ENCODE assay signal across 8 mouse cellular contexts in the genomic region with DNA sequence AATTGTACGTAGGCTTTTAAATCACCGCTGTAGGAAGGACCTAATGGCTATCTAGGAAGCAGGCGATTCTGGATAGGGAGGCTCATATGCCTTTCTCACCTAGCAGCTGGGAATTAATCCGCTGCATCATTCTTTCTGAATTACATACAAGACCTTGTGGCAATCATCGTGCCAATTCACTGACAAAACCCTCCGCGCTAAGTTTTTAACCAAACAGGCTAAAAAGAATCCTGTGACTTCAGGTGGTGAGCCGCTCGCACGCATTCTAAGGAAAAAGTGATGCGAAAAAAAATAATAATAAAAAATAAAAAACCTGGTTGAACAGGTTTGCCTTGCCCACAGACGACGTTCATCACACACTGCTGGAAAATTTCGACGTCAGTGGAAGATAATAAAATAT. TPM values are rescaled to one million over a fixed set of nuclear protein-coding genes. Genes with fewer than 3 reads are reported as not detected.
DNase-seq lines count a peak whose midpoint lies in the region; ATAC-seq lines count a peak whose summit lies in the region.

No protein-coding gene starts in this region.

- no peaks in the 10 kb centered on the region for H3K27me3 ChIP-seq in erythroblast, embryonic 14.5 days (ENCODE audit: control insufficient read depth)
- H3K27me3 ChIP-seq in heart, embryonic 14.5 days (ENCODE audit: control insufficient read depth, insufficient read depth, low read length) = no peaks in the 10 kb centered on the region
- H3K27me3 ChIP-seq in liver, embryonic 12.5 days (replicated peaks) = no peaks in the 10 kb centered on the region
- no peaks in the 10 kb centered on the region for H3K27me3 ChIP-seq in neural tube, embryonic 14.5 days (ENCODE audit: control insufficient read depth, insufficient read depth, low read length)

- H3K9me3 ChIP-seq in erythroblast, embryonic 14.5 days (ENCODE audit: control insufficient read depth, low read length) = no peaks in the 10 kb centered on the region
- no peaks in the 10 kb centered on the region for H3K9me3 ChIP-seq in heart, embryonic 14.5 days (ENCODE audit: control insufficient read depth, low read length)
- no peaks in the 10 kb centered on the region for H3K9me3 ChIP-seq in liver, embryonic 12.5 days (replicated peaks)
- no peaks in the 10 kb centered on the region for H3K9me3 ChIP-seq in neural tube, embryonic 14.5 days (ENCODE audit: control insufficient read depth, low read length)

- no peak for ATAC-seq in erythroblast, adult 5-6 weeks (replicated peaks; ENCODE audit: low FRiP score, poor library complexity, severe bottlenecking)
- ATAC-seq in heart, embryonic 14.5 days (ENCODE audit: insufficient number of reproducible peaks, insufficient read depth, low FRiP score, low read depth) = no peak
- no peak for ATAC-seq in liver, embryonic 12.5 days
- ATAC-seq in neural tube, embryonic 14.5 days (ENCODE audit: low read depth) = no peak

- H3K4me1 ChIP-seq in erythroblast, embryonic 14.5 days (ENCODE audit: control insufficient read depth) = peaks cover 27% of the 10 kb centered on the region
- peaks cover 0 to 9% of the 10 kb centered on the region in 2 experiments; a peak in 1 of 4 replicates for H3K4me1 ChIP-seq in heart, embryonic 14.5 days (ENCODE audit: control insufficient read depth in 2 of 2, insufficient read depth in 2 of 2, low read length in 2 of 2)
- H3K4me1 ChIP-seq in liver, embryonic 12.5 days = peaks cover 25% of the 10 kb centered on the region
- H3K4me1 ChIP-seq in neural tube, embryonic 14.5 days (ENCODE audit: control insufficient read depth, insufficient read depth, low read length) = peaks cover 18% of the 10 kb centered on the region; the same call in 1 of the 2 replicates

- peaks cover 6% of the 10 kb centered on the region for H3K36me3 ChIP-seq in erythroblast, embryonic 14.5 days (ENCODE audit: control insufficient read depth)
- no peaks in the 10 kb centered on the region; the same call in 1 of the 2 replicates for H3K36me3 ChIP-seq in heart, embryonic 14.5 days (ENCODE audit: control insufficient read depth, insufficient read depth, low read length)
- H3K36me3 ChIP-seq in liver, embryonic 12.5 days = peaks cover 6% of the 10 kb centered on the region; the same call in 1 of the 2 replicates
- no peaks in the 10 kb centered on the region for H3K36me3 ChIP-seq in neural tube, embryonic 14.5 days (ENCODE audit: control insufficient read depth, insufficient read depth, low read length)

- peak overlapping the region; percentile 91 for H3K9ac ChIP-seq in heart, embryonic 14.5 days (ENCODE audit: low read length)
- peak overlapping the region; percentile 93 for H3K9ac ChIP-seq in liver, embryonic 12.5 days
- peak overlapping the region; percentile 95 for H3K9ac ChIP-seq in neural tube, embryonic 14.5 days (replicated peaks; ENCODE audit: low read depth, low read length)

- H3K4me3 ChIP-seq in erythroblast, embryonic 14.5 days (replicated peaks) = peak overlapping the region; percentile 77
- peak overlapping the region; percentile 84 to 86; a peak in 3 of 4 replicates for H3K4me3 ChIP-seq in heart, embryonic 14.5 days (ENCODE audit: control insufficient read depth in 1 of 2, insufficient read depth in 1 of 2, low read depth in 1 of 2, low read length in 2 of 2)
- H3K4me3 ChIP-seq in liver, embryonic 12.5 days = peak overlapping the region; percentile 89
- peak overlapping the region; percentile 86 for H3K4me3 ChIP-seq in neural tube, embryonic 14.5 days (ENCODE audit: low read depth, low read length)

- H3K27ac ChIP-seq in heart, embryonic 14.5 days (replicated peaks in 1 of 2; ENCODE audit: control insufficient read depth in 1 of 2, insufficient read depth in 1 of 2, low read depth in 2 of 2, low read length in 2 of 2) = no peak overlapping the region
- H3K27ac ChIP-seq in liver, embryonic 12.5 days = no peak overlapping the region
- no peak overlapping the region for H3K27ac ChIP-seq in neural tube, embryonic 14.5 days (ENCODE audit: low read depth, low read length)

- 1% methylated on average over 15 of the region's 15 CpGs for WGBS in heart, embryonic 14.5 days
- WGBS in liver, embryonic 12.5 days (ENCODE audit: insufficient replicate concordance) = 4% methylated on average over 15 of the region's 15 CpGs
- 1% methylated on average over 15 of the region's 15 CpGs for WGBS in neural tube, embryonic 14.5 days

- H3K4me2 ChIP-seq in heart, embryonic 14.5 days (ENCODE audit: low read length) = peak overlapping the region; percentile 99
- H3K4me2 ChIP-seq in liver, embryonic 12.5 days = peak overlapping the region; percentile 98
- peak overlapping the region; percentile 90 for H3K4me2 ChIP-seq in neural tube, embryonic 14.5 days (ENCODE audit: low read depth, low read length)

- peak; percentile 82 for DNase-seq in 3T3-L1 (ENCODE audit: low read depth, low spot score)
- peak; percentile 84 for DNase-seq in brain, adult 2 months (ENCODE audit: low read depth, low spot score)
- DNase-seq in frontal cortex, postnatal 25 days (ENCODE audit: low spot score in 2 of 2) = no peak

RNA-seq across cellular contexts. Expression of gene Stxbp5, which starts 1.1 kb away (rescaled TPM):
- 0.24 and 0.30 TPM in 2 replicates for polyA plus RNA-seq in erythroblast, embryonic 14.5 days (2012)
- 26.3 and 28.0 TPM in 2 replicates for total RNA-seq in erythroblast, adult 5-6 weeks (2015; ENCODE audit: low replicate concordance)
- total RNA-seq in erythroblast, adult 5-6 weeks (2017; ENCODE audit: low replicate concordance) = 16.0 and 21.5 TPM in 2 replicates
- polyA plus RNA-seq in heart, embryonic 14.5 days (2014; fragmentation: Nextera tagmentation; extraction: Ambion mirVana) = 4.7 and 4.9 TPM in 2 replicates
- polyA plus RNA-seq in liver, embryonic 12.5 days (2016; fragmentation: Nextera tagmentation; extraction: Ambion mirVana) = 6.3 and 7.2 TPM in 2 replicates
- 14.7 and 19.2 TPM in 2 replicates for polyA plus RNA-seq in neural tube, embryonic 14.5 days (2014; fragmentation: Nextera tagmentation; extraction: Ambion mirVana)

Comparison
In these comparisons a context has a peak if more than half of its experiments do, and no peak if none do; other contexts are left out.
1. DNase-seq: peak in 3T3-L1 (single experiment) and brain, adult 2 months (single experiment); none in frontal cortex, postnatal 25 days (0 of 2).
2. Peak in every context shown above with its lines, with median percentiles within 50 percentile points of each other: H3K4me3 ChIP-seq, H3K4me2 ChIP-seq and H3K9ac ChIP-seq.